Mouse (Mus musculus): ENCODE results near the gene Snapc4. TPM values are rescaled to one million over a fixed set of nuclear protein-coding genes. Genes with fewer than 3 reads are reported as not detected.

The Snapc4 gene
- total RNA-seq, 4 experiments from 2014 or later: 72.9 to 86.2 (median 82.1) TPM

GRCm38 (mm10) chr2:26342044-26342443, 38.4 kb downstream of the Snapc4 start:
- DNase-seq (ENCODE audit: low spot score in 2 of 2): peak; percentile 61

- DNase-seq (ENCODE audit: low spot score in 2 of 2): no peak
Observed at GRCm38 (mm10) chr2:26341510-26341981, 38.9 kb downstream of the Snapc4 start.

- no peak for DNase-seq (ENCODE audit: low spot score in 2 of 2)
Observed at GRCm38 (mm10) chr2:26339204-26339551, 41.3 kb downstream of the Snapc4 start.

- DNase-seq (ENCODE audit: low spot score in 2 of 2): no peak
Observed at GRCm38 (mm10) chr2:26338302-26339203, 41.9 kb downstream of the Snapc4 start.

- DNase-seq (ENCODE audit: low spot score in 2 of 2): no peak
Observed at GRCm38 (mm10) chr2:26330702-26331101, 49.8 kb downstream of the Snapc4 start.

- no peak for DNase-seq (ENCODE audit: low spot score in 2 of 2)
Observed at GRCm38 (mm10) chr2:26330056-26330468, 50.4 kb downstream of the Snapc4 start.

- DNase-seq (ENCODE audit: low spot score in 2 of 2): peak; percentile 61 to 85
Observed at GRCm38 (mm10) chr2:26329402-26329801, 51.1 kb downstream of the Snapc4 start.

- no peak for DNase-seq (ENCODE audit: low spot score in 2 of 2)
Observed at GRCm38 (mm10) chr2:26327852-26328251, 52.6 kb downstream of the Snapc4 start.

- DNase-seq (ENCODE audit: low spot score in 2 of 2): no peak
Observed at GRCm38 (mm10) chr2:26325386-26326181, 54.9 kb downstream of the Snapc4 start.

- peak in 1 of 2 experiments; percentile 61 for DNase-seq (ENCODE audit: low spot score in 2 of 2)
Observed at GRCm38 (mm10) chr2:26324917-26325316, 55.5 kb downstream of the Snapc4 start.

GRCm38 (mm10) chr2:26323589-26324325, 56.7 kb downstream of the Snapc4 start:
- DNase-seq (ENCODE audit: low spot score in 2 of 2): no peak

GRCm38 (mm10) chr2:26320245-26321185, 59.9 kb downstream of the Snapc4 start:
- no peak for DNase-seq (ENCODE audit: low spot score in 2 of 2)

- DNase-seq (ENCODE audit: low spot score in 2 of 2): no peak
Observed at GRCm38 (mm10) chr2:26319519-26320244, 60.8 kb downstream of the Snapc4 start.

- DNase-seq (ENCODE audit: low spot score in 2 of 2): no peak
Observed at GRCm38 (mm10) chr2:26319109-26319508, 61.3 kb downstream of the Snapc4 start.

- no peak for DNase-seq (ENCODE audit: low spot score in 2 of 2)
Observed at GRCm38 (mm10) chr2:26317991-26318672, 62.3 kb downstream of the Snapc4 start.

- no peak for DNase-seq (ENCODE audit: low spot score in 2 of 2)
Observed at GRCm38 (mm10) chr2:26317371-26317770, 63.1 kb downstream of the Snapc4 start.

GRCm38 (mm10) chr2:26316576-26317246, 63.7 kb downstream of the Snapc4 start:
- no peak for DNase-seq (ENCODE audit: low spot score in 2 of 2)

- DNase-seq (ENCODE audit: low spot score in 2 of 2): no peak
Observed at GRCm38 (mm10) chr2:26315925-26316311, 64.5 kb downstream of the Snapc4 start.
